Mouse (Mus musculus) ES-Bruce4 (cell line): ENCODE measurements around the gene Ung.

Source experiments
- CTCF ChIP-seq: IDR thresholded peaks from one replicate; pipeline ENCODE4 v1.8.1; 2011; ENCODE audit warnings: low read depth, low read length
- POLR2A ChIP-seq: IDR thresholded peaks from one replicate; pipeline ENCODE4 v1.8.1; 2011; ENCODE audit warnings: low read length; ENCODE audit not compliant: insufficient read depth

DNA sequence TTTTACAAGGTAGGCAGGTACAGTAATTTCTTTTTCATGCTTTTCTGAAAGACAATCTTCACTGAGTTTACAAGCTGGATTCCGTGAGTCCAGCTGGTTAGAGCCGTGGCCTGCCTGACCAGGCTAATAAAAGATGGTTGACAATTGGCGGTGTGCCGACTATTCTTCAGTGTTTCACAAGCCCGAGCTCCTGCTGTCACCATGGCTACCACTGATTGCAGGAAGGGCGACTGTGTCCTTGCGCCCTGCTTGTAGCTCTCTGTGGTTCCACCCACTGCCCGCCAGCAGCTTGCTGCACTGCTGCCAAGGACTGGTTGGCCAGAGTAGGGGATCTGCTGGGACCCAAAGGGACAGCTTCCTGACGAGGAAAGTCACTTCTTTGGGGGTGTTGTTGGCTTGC is 9.0 kb downstream of the Ung start:
- TF ChIP-seq CTCF: no peak
- TF ChIP-seq POLR2A: no peak
